Mouse (Mus musculus): Measurements from ENCODE around the gene 4930402F06Rik.
A peak's percentile ranks its signal among the peaks of the same experiment; 100 is the strongest.

4930402F06Rik gene

GRCm38 (mm10) chr2:35336388-35337280 is 60.3 kb downstream of the 4930402F06Rik start, which contains the start of gene Stom:
Gene Stom, minus strand, starts transcription at chr2:35336976.
- peak; percentile 100 for DNase-seq

- DNase-seq = no peak
These were observed 61.4 kb downstream of the 4930402F06Rik start for GRCm38 (mm10) chr2:35335620-35336019.

- DNase-seq = no peak
These were observed 63.3 kb downstream of the 4930402F06Rik start for GRCm38 (mm10) chr2:35333670-35334069.

DNA sequence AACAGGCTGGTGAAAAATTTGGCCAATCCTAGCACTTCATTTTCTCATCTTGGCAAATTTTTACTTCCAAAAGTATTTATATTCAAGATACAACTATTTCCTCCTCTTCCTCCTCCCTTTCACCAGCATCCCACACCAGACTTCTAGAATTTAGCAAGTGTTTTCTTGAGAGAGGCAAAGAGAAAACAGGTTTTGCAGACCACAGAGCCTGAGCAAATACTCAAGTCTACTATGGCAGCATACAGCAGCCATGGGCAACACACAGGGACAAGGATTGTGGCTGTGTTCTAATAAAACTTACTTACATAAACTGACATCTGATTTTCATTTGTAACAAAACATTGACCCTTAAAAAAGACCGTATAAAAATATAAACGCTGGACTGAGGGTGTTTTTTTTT is 65.8 kb downstream of the 4930402F06Rik start:
- DNase-seq = no peak

GRCm38 (mm10) chr2:35329061-35329460 is 67.9 kb downstream of the 4930402F06Rik start:
- no peak for DNase-seq

GRCm38 (mm10) chr2:35328064-35328792 is 68.7 kb downstream of the 4930402F06Rik start:
- DNase-seq = no peak

DNA sequence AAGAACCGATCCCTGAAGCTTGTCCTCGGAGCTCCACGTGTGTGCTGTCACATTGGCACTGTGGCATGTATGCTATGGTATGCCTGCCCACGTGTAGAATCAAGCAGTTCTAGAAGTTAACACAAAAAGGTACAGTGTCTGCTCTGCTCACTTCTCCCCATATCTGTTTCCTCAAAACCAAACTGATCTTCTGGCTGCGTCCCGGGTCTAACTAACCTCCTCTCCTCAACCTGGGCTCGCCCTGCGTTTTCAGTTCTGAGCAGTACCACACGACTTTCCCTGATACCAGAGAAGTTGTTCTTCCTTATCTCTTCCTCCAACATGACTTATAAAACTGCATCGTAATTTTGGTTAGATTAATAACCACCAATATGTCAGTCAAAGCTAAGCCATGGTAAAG is 69.4 kb downstream of the 4930402F06Rik start:
- no peak for DNase-seq

DNA sequence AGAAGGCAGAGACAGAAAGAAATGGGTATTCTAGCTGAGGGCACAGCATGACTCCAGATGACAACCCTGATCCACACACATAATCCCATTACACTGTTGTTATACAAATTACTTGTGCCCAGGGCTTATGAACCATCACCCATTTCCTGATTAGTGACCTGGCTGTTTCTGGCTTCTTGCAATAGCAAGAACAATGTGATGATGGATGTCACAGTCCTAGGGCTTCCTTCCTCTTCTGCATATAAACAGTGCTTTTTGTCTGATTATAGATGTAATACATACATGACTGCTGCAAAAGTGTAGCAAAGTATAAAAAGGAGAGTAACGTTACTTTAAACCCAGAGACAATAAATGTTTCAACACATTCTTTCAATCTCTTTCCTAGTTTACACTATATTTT is 70.0 kb downstream of the 4930402F06Rik start:
- no peak for DNase-seq

DNA sequence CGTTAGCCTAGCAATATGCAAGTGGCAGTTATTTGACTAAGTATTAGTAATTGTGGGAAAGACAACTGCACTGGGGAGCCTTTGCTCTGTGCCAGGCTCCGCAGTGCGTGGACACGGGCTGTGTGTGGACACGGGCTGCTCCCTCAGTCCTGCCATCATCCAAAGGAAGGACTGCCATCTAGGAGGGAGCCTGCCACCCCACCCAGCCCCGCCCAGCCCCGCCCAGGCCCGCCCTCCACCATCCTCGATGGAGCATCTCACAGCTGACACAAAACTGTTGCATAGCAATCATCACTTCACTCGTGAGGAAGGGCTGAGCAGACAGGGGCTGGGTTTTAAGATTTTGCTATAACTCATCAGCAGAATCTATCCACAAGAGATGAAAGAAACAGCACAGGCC is 71.0 kb downstream of the 4930402F06Rik start:
- DNase-seq = no peak
